Mouse (Mus musculus) macrophage (primary cell): Measurements from ENCODE around the gene Uggt1. TPM values are rescaled to one million over a fixed set of nuclear protein-coding genes. Genes with fewer than 3 reads are reported as not detected.

Experiments
- H3K27ac ChIP-seq: fragments of 350-480 bp; formaldehyde crosslinking; 2 replicates; pipeline ENCODE4 v1.9.0; 2021
- H3K36me3 ChIP-seq: fragments of 350-480 bp; formaldehyde crosslinking; 2 replicates; pipeline ENCODE4 v1.9.0; 2021; ENCODE audit errors: inconsistent target
- H3K4me3 ChIP-seq: fragments of 350-480 bp; formaldehyde crosslinking; 2 replicates; pipeline ENCODE4 v1.9.0; 2021; ENCODE audit errors: inconsistent target
- H3K79me2 ChIP-seq: fragments of 350-480 bp; formaldehyde crosslinking; 2 replicates; pipeline ENCODE4 v1.9.0; 2021; ENCODE audit errors: inconsistent target
- WGBS: methylation state at CpG from one replicate; pipeline ENCODE4 v1.1.7; 2026; ENCODE audit warnings: inconsistent platforms; ENCODE audit not compliant: missing documents; 5-methylcytosine and 5-hydroxymethylcytosine counted together
- polyA plus RNA-seq: library from polyadenylated mRNA; stranded (reverse); fragments of 250-400 nt; gene quantifications from 3 replicates; pipeline ENCODE4 v1.2.4, GENCODE M21; 2018; ENCODE audit warnings: inconsistent platforms

Uggt1 gene
- polyA plus RNA-seq, 1 experiment from 2014 or later: 55.5 TPM

DNA sequence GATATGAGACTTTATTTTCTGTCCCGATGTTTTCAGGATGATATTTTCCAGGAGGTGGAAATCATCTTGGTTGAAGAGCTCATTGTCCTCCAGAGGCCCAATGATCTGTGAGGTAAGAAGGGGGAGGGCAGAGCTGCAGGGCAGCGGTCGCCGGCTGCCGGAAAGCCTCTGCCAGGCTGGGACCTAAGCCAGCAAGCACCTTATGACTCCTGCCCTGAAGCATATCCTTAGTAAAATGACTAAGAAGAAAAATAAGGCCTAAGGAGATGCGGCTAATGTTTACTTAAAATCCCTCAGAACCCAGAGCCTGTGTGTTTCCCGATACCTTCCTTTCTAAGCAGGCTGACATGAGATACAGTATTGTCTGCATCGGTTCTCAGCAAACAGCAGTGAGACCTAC, 71.1 kb downstream of the Uggt1 start:
- 83% methylated on average over 8 of the region's 8 CpGs for WGBS
- Histone ChIP-seq H3K36me3 (peaks cover 81% of the 10 kb centered on the region), H3K27ac (no peak overlapping the region), H3K4me3 (no peak overlapping the region), H3K79me2 (no peaks in the 10 kb centered on the region)

DNA sequence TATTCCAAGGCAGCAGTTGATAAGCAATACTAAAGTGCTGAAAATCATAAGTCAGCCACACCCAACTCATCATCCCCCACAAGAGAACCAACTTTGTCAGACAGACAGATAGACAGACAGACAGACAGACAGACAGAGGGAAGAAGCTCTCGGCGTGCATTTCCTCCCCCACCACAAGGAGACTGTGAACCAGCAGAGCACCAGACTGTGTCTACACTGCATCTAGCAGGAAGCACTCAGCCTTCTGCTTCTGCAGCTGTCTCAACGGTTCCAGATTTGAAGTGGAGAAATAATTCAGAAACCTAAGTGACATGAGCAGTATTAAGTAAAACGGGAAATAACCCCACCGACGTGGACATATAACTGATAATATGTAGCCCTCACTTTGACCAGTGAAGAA, 71.6 kb downstream of the Uggt1 start:
- no peak overlapping the region for H3K27ac ChIP-seq
- no peaks in the 10 kb centered on the region for H3K79me2 ChIP-seq
- 80% methylated on average over 6 of the region's 6 CpGs for WGBS
- H3K4me3 ChIP-seq: no peak overlapping the region
- peaks cover 82% of the 10 kb centered on the region for H3K36me3 ChIP-seq

DNA sequence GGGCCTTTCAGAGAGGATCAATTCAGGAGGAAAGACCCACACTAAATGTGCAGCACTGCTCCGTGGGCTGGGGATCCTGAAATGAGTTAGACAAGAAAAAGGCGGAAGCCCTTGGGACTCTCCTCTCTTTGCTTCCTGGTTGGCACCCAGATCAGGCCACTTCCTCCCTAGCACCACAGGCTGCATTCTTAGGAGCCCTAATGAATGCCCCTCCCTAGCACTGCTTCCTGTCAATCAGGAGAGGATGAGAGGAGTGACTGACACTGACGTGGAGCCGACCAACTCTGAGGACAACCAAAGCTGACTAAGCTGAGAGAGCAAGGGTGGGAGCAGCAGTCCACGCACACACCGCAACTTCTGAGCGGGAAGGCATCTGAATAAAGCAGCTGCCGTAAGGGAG, 81.8 kb downstream of the Uggt1 start:
- Histone ChIP-seq H3K36me3 (peaks cover 57% of the 10 kb centered on the region; the same call in 1 of the 2 replicates), H3K27ac (peak overlapping the region; percentile 59)
- 46% methylated on average over 8 of the region's 8 CpGs for WGBS

DNA sequence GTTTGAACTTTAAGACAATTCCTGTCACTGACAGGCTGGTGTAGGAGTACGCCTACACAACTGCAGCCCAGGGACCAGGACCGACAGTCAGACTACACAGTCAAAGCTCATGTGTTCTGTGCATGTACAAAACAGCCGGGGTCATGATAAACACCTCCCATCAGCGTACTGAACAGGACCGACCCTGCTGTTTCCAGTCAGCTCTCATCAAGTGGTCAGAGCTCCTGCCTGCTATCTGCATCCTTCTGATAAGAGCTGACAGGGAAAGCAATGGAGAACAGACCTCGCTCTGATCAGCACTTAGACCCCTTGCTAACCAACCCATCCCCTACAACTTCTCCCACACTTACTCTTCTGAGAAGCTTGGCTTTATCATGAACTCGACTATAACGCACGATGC, 83.3 kb downstream of the Uggt1 start:
- WGBS: 97% methylated on average over 9 of the region's 9 CpGs
- H3K79me2 ChIP-seq: no peaks in the 10 kb centered on the region
- H3K4me3 ChIP-seq: no peak overlapping the region
- H3K36me3 ChIP-seq: peaks cover 69% of the 10 kb centered on the region
- H3K27ac ChIP-seq: no peak overlapping the region

More for the DNA sequence above, 81.8 kb downstream of the Uggt1 start:
- no peak overlapping the region for H3K4me3 ChIP-seq
- H3K79me2 ChIP-seq: no peaks in the 10 kb centered on the region

DNA sequence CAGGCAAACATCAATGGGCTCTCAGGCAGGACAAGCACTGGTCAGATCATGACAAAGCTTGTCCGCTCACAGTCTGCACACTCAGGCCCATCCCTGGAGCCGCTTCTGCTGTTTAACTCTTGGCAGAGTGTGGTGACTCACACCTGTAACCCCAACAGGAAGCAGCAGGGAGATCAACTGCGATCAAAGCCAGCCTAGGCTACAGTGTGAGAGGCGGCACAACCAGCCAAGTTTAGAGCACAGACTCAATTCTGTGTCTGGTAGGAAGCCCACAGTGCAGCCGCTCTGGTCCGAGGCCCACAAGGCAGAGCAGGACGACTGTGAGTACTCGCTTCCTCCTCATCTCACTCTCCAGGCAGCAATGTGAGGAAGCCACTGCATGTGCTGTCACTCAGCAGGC, 84.3 kb downstream of the Uggt1 start:
- H3K36me3 ChIP-seq: peaks cover 71% of the 10 kb centered on the region
- H3K79me2 ChIP-seq: no peaks in the 10 kb centered on the region

DNA sequence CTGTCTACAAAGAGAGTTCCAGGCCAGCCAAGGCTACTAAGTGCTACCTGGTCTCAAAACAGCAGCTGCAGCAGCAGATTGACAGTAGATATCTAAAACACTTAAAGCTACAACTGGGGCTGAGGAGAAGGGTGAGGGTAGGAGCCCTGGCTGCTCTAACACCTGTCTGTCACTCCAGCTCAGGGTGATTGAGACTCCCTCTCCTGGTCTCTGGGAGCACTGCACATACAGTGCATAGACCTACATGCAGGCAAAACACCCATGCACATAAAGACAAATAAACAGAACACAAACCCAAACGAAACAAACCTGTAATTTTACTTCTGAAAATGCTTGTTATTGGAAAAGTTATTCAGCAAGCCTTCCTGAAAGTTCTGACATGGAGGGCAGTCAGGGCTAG, 95.1 kb downstream of the Uggt1 start:
- no peaks in the 10 kb centered on the region for H3K79me2 ChIP-seq
- H3K27ac ChIP-seq: no peak overlapping the region
- no peak overlapping the region for H3K4me3 ChIP-seq
- 67% methylated on average over 1 of the region's 1 CpGs for WGBS
- peaks cover 94% of the 10 kb centered on the region for H3K36me3 ChIP-seq

More for the DNA sequence above, 84.3 kb downstream of the Uggt1 start:
- Histone ChIP-seq H3K4me3 (no peak overlapping the region), H3K27ac (no peak overlapping the region)
- WGBS: 31% methylated on average over 8 of the region's 8 CpGs

DNA sequence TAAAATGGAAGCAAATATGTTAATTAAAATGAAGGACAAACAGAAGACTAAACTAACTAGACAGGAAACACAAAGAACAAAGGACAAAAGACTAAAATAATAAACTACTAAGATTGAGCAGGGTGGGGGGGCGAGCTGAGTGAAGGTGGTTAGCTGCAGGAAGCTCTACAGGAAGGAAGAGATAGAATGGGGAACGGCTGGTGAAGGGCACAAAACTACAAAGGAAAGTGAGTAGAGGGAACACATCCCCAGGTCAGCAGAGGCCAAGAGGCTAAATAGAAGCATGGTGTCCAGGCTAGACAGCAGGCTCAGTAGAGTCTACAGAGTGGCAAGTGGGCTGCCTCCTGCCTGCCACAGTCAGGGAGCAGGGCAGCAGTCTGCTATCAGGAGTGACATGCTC, 95.7 kb downstream of the Uggt1 start:
- Histone ChIP-seq H3K79me2 (no peaks in the 10 kb centered on the region), H3K4me3 (no peak overlapping the region), H3K27ac (no peak overlapping the region), H3K36me3 (peaks cover 94% of the 10 kb centered on the region)
- 28% methylated on average over 2 of the region's 2 CpGs for WGBS

DNA sequence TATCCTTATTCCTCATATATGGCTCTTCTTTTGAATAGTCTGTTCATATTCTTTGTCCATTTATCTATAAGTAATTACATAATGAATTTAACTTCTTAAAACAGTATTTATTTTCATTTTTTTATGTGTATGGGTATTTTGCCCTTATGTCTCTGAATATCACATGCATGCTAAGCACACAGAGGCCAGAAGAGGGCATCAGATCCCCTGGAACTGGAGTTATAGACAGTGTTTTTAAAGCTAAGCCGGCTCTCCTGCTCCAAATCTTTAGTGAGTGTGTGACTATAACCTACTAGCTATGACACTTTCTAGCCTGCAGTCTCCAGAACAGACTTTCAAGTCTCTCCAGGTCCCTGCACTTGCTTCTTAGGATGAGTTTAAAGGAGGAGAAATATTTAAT, 99.5 kb downstream of the Uggt1 start:
- H3K79me2 ChIP-seq: no peaks in the 10 kb centered on the region
- whole genome bisulfite sequencing: 31% methylated on average over 1 of the region's 1 CpGs
- peaks cover 66% of the 10 kb centered on the region for H3K36me3 ChIP-seq
- H3K27ac ChIP-seq: no peak overlapping the region
- no peak overlapping the region for H3K4me3 ChIP-seq

DNA sequence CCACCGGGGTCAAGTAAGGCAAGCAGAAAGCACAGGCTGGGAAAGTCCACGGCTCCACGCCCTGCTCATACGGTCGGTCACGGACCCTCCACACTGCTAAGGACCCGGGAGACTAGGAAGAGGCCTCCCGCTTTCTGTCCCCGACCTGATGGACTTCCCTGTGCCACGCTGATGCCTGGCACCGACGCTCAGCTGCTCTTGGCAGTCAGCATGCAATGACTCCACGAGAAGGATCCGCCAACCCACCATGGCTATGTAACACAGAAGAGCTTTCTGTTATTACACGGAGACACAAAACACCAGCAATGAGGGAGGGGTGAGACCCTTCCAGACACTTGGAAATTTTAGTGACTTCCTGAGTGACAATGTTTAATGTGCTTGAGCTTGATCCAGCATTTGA, 104.2 kb downstream of the Uggt1 start:
- H3K36me3 ChIP-seq: peaks cover 21% of the 10 kb centered on the region; the same call in 1 of the 2 replicates

DNA sequence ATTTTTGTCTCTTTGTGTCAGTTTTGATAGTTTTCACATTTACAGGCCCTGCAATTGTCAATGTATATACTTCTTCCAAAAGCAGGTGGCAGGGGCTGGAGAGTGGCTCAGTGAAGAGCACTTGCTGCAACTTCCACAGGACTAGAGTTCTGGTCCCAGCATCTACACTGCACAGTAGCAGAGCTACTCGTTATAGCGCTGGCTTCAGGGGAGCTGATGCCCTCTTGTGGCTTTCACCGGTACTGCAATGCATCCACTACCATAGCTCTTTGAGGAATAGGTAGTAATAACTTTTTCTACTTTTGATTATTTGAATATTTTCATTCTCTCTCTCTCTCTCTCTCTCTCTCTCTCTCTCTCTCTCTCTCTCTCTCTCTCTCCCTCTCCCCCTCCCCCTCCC, 109.9 kb downstream of the Uggt1 start:
- H3K79me2 ChIP-seq: no peaks in the 10 kb centered on the region
- H3K4me3 ChIP-seq: no peak overlapping the region
- H3K36me3 ChIP-seq: no peaks in the 10 kb centered on the region
- WGBS: 3% methylated on average over 3 of the region's 3 CpGs
- peak overlapping the region; percentile 88 for H3K27ac ChIP-seq

More for the DNA sequence above, 104.2 kb downstream of the Uggt1 start:
- Histone ChIP-seq H3K79me2 (no peaks in the 10 kb centered on the region), H3K27ac (no peak overlapping the region), H3K4me3 (no peak overlapping the region)
- 91% methylated on average over 15 of the region's 15 CpGs for WGBS

DNA sequence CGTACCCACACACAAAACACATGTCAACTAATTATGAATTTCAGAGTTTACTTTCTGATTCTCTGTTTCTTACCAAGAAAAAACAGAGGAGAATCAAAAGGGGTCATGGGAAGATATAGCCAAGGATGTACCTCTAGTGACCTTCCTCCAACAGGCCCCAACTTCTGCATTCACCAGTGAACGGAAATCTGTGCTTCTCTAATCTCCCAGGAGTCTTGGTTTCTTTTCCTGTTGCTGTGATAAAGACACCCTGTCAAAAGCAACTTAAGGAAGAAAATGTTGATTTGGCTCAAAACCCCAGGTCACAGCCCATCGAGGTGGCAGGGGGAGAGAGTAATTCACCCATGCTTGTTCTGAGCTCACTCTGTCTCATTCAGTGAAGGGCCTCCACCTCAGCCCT, 110.9 kb downstream of the Uggt1 start:
- no peaks in the 10 kb centered on the region for H3K79me2 ChIP-seq
- H3K27ac ChIP-seq: peak overlapping the region; percentile 88
- WGBS: 0% methylated on average over 2 of the region's 3 CpGs
- no peaks in the 10 kb centered on the region for H3K36me3 ChIP-seq
- no peak overlapping the region for H3K4me3 ChIP-seq

DNA sequence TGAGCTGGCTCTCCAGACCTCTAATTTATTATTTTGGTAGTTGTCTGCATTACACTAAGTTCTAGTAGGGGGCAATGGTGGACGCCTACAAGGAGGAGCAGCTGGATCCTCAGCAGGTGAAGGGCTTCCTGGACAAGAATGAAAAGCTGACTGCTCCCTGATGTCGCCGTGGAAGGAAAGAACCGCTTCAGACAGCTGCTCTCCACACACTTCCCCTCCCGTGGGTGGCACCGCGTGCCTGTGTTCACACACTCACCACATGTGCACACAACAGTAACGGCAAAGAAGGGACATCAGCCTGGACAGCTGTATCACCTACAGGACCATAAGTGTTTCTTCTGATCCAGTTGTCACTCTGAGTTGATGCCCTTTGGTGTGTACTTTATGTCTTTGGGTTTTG, 111.5 kb downstream of the Uggt1 start:
- no peaks in the 10 kb centered on the region for H3K79me2 ChIP-seq
- 12% methylated on average over 8 of the region's 8 CpGs for WGBS
- no peaks in the 10 kb centered on the region for H3K36me3 ChIP-seq
- peak overlapping the region; percentile 88 for H3K27ac ChIP-seq
- no peak overlapping the region for H3K4me3 ChIP-seq

DNA sequence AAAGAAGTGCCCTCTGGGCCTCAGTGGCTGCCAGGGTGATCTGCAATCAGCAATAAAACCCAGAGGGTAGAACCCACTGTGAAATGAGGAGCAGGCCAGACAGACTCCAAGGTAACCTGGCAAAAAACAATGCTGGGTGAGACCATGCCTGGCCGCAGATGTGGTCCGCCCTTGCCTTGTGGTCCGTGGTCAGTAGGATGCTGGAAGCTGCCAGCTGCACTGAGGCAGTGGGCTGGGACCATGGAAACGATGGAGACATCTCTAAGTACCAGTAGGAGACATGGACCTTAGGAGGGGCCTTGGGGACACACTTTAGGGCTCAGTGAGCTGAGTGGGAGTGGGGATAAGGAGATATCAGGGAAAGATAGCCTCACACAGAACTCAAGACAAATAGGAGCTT, 112.3 kb downstream of the Uggt1 start:
- Histone ChIP-seq H3K79me2 (no peaks in the 10 kb centered on the region), H3K27ac (peak overlapping the region; percentile 88), H3K4me3 (no peak overlapping the region), H3K36me3 (no peaks in the 10 kb centered on the region)
- WGBS: 51% methylated on average over 4 of the region's 4 CpGs

DNA sequence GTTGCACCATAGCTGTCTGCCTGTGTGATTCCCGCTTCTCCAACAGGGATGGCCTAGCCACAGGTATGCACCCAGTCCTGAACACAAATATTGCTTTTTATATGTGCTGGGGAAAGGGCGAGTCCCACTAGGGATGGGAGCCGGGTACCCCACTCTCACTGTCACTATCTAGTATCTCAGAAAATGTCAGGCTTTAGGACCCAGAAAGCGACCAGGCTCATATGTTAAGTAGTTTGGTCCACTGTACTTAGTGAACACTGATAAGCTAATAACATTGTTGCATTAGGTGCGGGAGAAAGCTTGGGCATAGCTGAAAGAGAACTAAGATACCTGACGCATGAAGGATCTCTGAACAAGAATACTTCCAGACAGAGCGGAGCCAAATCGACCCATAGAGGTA, 112.8 kb downstream of the Uggt1 start:
- Histone ChIP-seq H3K4me3 (no peak overlapping the region), H3K36me3 (no peaks in the 10 kb centered on the region), H3K79me2 (no peaks in the 10 kb centered on the region), H3K27ac (peak overlapping the region; percentile 97)
- 92% methylated on average over 8 of the region's 8 CpGs for WGBS

DNA sequence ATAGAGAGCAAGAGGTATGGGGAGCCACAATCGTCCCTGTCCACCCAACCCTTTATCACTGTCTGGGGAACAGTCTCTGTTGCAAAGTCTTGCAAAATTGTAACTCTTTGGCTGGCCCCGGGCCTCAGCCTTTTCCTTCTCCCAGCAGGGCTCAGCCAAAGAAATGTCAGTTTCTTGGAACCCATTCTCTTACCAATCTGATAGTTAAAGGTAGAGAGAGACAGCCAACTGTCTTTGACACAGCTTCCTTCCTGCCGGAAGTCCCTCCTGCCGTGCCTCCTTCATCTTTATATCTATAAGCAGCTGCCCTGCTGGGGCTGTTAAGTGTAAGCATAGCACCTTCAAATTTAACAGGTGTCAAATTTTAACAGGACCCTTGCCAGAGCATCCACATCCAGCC, 113.4 kb downstream of the Uggt1 start:
- H3K36me3 ChIP-seq: no peaks in the 10 kb centered on the region
- H3K4me3 ChIP-seq: no peak overlapping the region
- no peaks in the 10 kb centered on the region for H3K79me2 ChIP-seq
- 19% methylated on average over 4 of the region's 4 CpGs for WGBS
- H3K27ac ChIP-seq: peak overlapping the region; percentile 97

DNA sequence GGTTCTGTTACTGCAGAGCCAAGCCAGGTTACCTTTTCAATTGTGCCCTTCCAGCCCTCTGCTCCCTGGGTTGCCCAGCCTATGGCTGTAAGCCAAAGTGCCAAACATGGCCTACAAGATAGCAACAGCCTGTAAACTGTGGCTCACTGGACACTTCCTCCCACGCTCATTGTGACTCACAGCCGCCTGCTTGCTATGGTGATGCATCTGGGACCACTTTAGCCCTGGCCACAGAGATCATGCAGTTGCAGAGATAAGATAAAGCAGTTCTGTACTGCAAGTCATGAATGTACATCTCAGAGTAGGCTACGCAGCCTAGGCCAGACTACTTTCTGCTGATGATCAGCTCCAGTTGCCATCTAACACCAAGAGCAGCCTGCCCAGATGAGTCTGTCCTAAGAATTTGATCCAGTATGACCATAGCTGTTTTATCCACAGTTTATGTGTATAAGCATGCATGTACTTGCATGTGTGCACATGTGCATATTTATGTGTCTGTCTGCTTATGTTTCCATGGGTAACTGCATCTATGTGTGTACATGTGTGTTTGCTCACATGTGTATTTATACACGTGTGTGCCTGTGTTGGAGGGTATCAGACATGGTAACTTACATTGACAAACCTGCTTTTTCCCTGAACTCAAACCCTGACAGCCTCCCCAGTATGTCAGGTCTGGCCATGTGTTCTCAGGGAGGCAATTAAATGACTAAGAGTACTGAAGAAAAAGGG, 114.0 kb downstream of the Uggt1 start:
- H3K27ac ChIP-seq: peak overlapping the region; percentile 97
- H3K79me2 ChIP-seq: no peaks in the 10 kb centered on the region
- no peaks in the 10 kb centered on the region for H3K36me3 ChIP-seq
- no peak overlapping the region for H3K4me3 ChIP-seq
- WGBS: 44% methylated on average over 4 of the region's 4 CpGs
